Mouse (Mus musculus): ENCODE data around the gene Crcp. TPM values are rescaled to one million over a fixed set of nuclear protein-coding genes. Genes with fewer than 3 reads are reported as not detected.

Crcp gene
- total and polyA plus RNA-seq, 3 experiments: 12.4 to 86.2 (median 45.0) TPM

DNA sequence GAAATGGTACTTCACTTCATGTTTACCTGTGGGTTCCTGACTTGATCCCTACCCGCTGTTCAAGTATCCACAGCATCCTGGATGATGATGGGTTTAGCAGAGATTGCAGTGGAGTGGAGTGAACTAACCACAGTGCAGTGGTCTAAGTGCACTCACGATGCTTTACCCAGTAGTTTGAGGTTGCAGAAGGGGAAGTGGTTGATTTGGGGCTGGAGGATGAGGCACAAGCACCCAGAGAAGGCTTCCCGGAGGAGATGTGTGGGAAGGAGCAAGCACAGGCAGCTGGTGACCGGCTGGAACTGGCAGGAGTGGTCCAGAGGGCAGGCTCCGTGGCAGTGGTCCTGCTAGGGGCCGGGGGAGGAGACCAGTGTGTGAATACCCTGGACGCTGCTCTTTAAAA, 60.1 kb downstream of the Crcp start:
- peaks cover 11% of the 10 kb centered on the region for H3K27me3 ChIP-seq (ENCODE audit: insufficient read depth, low read length)
- DNase-seq (ENCODE audit: low spot score): no peak
- TF ChIP-seq CTCF (IDR thresholded peaks at IDR 0.05; ENCODE audit: low read depth, low read length) (no peak), TAL1 (conservative IDR thresholded peaks at IDR 0.05; ENCODE audit: low read depth, low read length) (no peak), POLR2AphosphoS5 (IDR thresholded peaks at IDR 0.05; ENCODE audit: insufficient replicate concordance, low read depth, low read length) (no peak), GATA1 (IDR thresholded peaks at IDR 0.05; ENCODE audit: borderline replicate concordance, low read length) (no peak), GATA2 (IDR thresholded peaks at IDR 0.05; ENCODE audit: borderline replicate concordance, low read depth, low read length) (no peak)

DNA sequence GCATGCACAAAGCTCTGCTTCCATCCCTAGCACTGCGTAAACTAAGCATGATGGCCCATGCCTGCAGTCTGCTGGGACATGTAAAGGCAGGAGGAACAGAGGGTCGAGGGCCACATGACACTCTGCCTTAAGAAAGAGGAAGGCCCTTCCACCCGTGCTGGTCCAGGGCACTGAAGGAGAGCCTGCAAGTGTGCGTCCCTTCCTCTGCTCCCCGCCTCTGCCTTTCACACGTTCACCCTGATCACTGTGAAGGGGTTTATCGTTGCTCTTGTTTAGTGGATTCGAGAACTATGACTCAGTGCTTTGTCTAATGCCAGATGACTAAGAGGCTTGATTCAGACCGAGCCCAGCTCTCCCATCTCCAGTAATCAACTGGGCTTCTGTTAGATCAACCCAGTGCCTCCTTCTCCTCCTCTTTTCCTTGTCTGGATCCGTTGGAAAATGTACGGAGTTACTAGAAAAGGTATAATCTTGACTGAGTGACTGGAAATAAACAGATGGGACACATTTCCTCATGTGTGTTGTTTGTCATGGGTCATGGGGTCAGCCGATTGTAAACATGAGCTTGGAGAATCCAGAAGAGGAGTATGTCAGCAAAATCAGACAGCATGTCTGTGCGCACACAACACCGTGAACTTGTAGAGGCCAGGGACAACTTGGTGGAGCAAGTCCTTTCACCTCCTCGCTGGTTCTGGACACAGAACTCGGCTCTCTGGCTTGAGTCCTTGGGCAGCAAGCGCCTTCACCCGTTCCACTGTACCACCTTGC, 60.7 kb downstream of the Crcp start:
- ATAC-seq (ENCODE audit: extremely low read depth, insufficient number of reproducible peaks, low FRiP score, poor library complexity, severe bottlenecking) (no peak), DNase-seq (ENCODE audit: low spot score) (no peak)
- Histone ChIP-seq H3K4me1 (ENCODE audit: insufficient read depth, low read depth, low read length) (peaks cover 6% of the 10 kb centered on the region; the same call in 1 of the 2 replicates), H3K36me3 (replicated peaks) (no peaks in the 10 kb centered on the region), H3K27me3 (ENCODE audit: insufficient read depth, low read length) (peaks cover 11% of the 10 kb centered on the region), H3K4me3 (ENCODE audit: low read depth, low read length) (no peak overlapping the region), H3K9me3 (replicated peaks) (no peaks in the 10 kb centered on the region)
- TF ChIP-seq GATA1 (IDR thresholded peaks at IDR 0.05; ENCODE audit: borderline replicate concordance, low read length) (no peak), CTCF (IDR thresholded peaks at IDR 0.05; ENCODE audit: low read depth, low read length) (no peak), GATA2 (IDR thresholded peaks at IDR 0.05; ENCODE audit: borderline replicate concordance, low read depth, low read length) (no peak), POLR2AphosphoS5 (IDR thresholded peaks at IDR 0.05; ENCODE audit: insufficient replicate concordance, low read depth, low read length) (no peak), TAL1 (conservative IDR thresholded peaks at IDR 0.05; ENCODE audit: low read depth, low read length) (no peak)

More for the DNA sequence above, 60.1 kb downstream of the Crcp start:
- Histone ChIP-seq H3K4me1 (ENCODE audit: insufficient read depth, low read depth, low read length) (peaks cover 6% of the 10 kb centered on the region; the same call in 1 of the 2 replicates), H3K36me3 (replicated peaks) (no peaks in the 10 kb centered on the region), H3K4me3 (ENCODE audit: low read depth, low read length) (no peak overlapping the region), H3K9me3 (replicated peaks) (no peaks in the 10 kb centered on the region)
- no peak for ATAC-seq (ENCODE audit: extremely low read depth, insufficient number of reproducible peaks, low FRiP score, poor library complexity, severe bottlenecking)

- peaks cover 16% of the 10 kb centered on the region for H3K27me3 ChIP-seq (ENCODE audit: insufficient read depth, low read length)
- ATAC-seq (ENCODE audit: extremely low read depth, insufficient number of reproducible peaks, low FRiP score, poor library complexity, severe bottlenecking): no peak
- DNase-seq (ENCODE audit: low spot score): no peak
- TF ChIP-seq POLR2AphosphoS5 (IDR thresholded peaks at IDR 0.05; ENCODE audit: insufficient replicate concordance, low read depth, low read length) (no peak), TAL1 (conservative IDR thresholded peaks at IDR 0.05; ENCODE audit: low read depth, low read length) (no peak), GATA1 (IDR thresholded peaks at IDR 0.05; ENCODE audit: borderline replicate concordance, low read length) (no peak), CTCF (IDR thresholded peaks at IDR 0.05; ENCODE audit: low read depth, low read length) (no peak), GATA2 (IDR thresholded peaks at IDR 0.05; ENCODE audit: borderline replicate concordance, low read depth, low read length) (no peak)
- H3K36me3 ChIP-seq (replicated peaks): no peaks in the 10 kb centered on the region
- no peaks in the 10 kb centered on the region for H3K4me1 ChIP-seq (ENCODE audit: insufficient read depth, low read depth, low read length)
- H3K4me3 ChIP-seq (ENCODE audit: low read depth, low read length): no peak overlapping the region
- H3K9me3 ChIP-seq (replicated peaks): peaks cover 3% of the 10 kb centered on the region; the same call in 1 of the 2 replicates
Measured at GRCm38 (mm10) chr5:130096754-130097153, 67.7 kb downstream of the Crcp start.

- Histone ChIP-seq H3K4me1 (ENCODE audit: insufficient read depth, low read depth, low read length) (no peaks in the 10 kb centered on the region), H3K9me3 (replicated peaks) (peaks cover 3% of the 10 kb centered on the region; the same call in 1 of the 2 replicates), H3K4me3 (ENCODE audit: low read depth, low read length) (no peak overlapping the region), H3K27me3 (ENCODE audit: insufficient read depth, low read length) (peaks cover 18% of the 10 kb centered on the region), H3K36me3 (replicated peaks) (no peaks in the 10 kb centered on the region)
- no peak for DNase-seq (ENCODE audit: low spot score)
- TF ChIP-seq GATA1 (IDR thresholded peaks at IDR 0.05; ENCODE audit: borderline replicate concordance, low read length) (no peak), POLR2AphosphoS5 (IDR thresholded peaks at IDR 0.05; ENCODE audit: insufficient replicate concordance, low read depth, low read length) (no peak), TAL1 (conservative IDR thresholded peaks at IDR 0.05; ENCODE audit: low read depth, low read length) (no peak), CTCF (IDR thresholded peaks at IDR 0.05; ENCODE audit: low read depth, low read length) (no peak), GATA2 (IDR thresholded peaks at IDR 0.05; ENCODE audit: borderline replicate concordance, low read depth, low read length) (no peak)
- no peak for ATAC-seq (ENCODE audit: extremely low read depth, insufficient number of reproducible peaks, low FRiP score, poor library complexity, severe bottlenecking)
Measured at GRCm38 (mm10) chr5:130097837-130098236, 68.7 kb downstream of the Crcp start.

GRCm38 (mm10) chr5:130101724-130102123, 72.6 kb downstream of the Crcp start:
- TF ChIP-seq TAL1 (conservative IDR thresholded peaks at IDR 0.05; ENCODE audit: low read depth, low read length) (no peak), CTCF (IDR thresholded peaks at IDR 0.05; ENCODE audit: low read depth, low read length) (no peak), GATA2 (IDR thresholded peaks at IDR 0.05; ENCODE audit: borderline replicate concordance, low read depth, low read length) (no peak), POLR2AphosphoS5 (IDR thresholded peaks at IDR 0.05; ENCODE audit: insufficient replicate concordance, low read depth, low read length) (no peak), GATA1 (IDR thresholded peaks at IDR 0.05; ENCODE audit: borderline replicate concordance, low read length) (no peak)
- Histone ChIP-seq H3K4me3 (ENCODE audit: low read depth, low read length) (no peak overlapping the region), H3K9me3 (replicated peaks) (peaks cover 3% of the 10 kb centered on the region; the same call in 1 of the 2 replicates), H3K36me3 (replicated peaks) (no peaks in the 10 kb centered on the region), H3K27me3 (ENCODE audit: insufficient read depth, low read length) (peaks cover 18% of the 10 kb centered on the region), H3K4me1 (ENCODE audit: insufficient read depth, low read depth, low read length) (no peaks in the 10 kb centered on the region)
- no peak for DNase-seq (ENCODE audit: low spot score)
- no peak for ATAC-seq (ENCODE audit: extremely low read depth, insufficient number of reproducible peaks, low FRiP score, poor library complexity, severe bottlenecking)

DNA sequence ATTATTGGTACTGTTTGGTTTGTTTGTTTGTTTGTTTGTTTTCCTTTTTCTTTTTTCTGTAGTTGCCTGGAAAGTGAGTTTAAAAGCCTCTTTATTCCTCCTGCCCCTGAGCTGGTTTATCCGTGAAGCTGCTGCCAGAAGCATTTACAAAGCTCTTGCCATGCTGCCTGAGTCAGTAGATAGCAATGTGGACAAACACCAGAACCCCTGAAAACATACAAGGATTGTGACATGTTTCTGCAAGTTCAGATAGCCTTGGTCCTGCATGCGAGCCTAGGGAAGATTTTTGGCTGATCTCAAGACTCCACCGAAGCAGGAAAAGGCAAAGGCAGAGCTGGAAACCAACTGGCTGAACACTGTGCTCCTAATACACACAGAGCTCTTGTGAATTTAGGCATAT, 80.3 kb downstream of the Crcp start:
- H3K36me3 ChIP-seq (replicated peaks): no peaks in the 10 kb centered on the region
- no peaks in the 10 kb centered on the region for H3K9me3 ChIP-seq (replicated peaks)
- TF ChIP-seq POLR2AphosphoS5 (IDR thresholded peaks at IDR 0.05; ENCODE audit: insufficient replicate concordance, low read depth, low read length) (no peak), CTCF (IDR thresholded peaks at IDR 0.05; ENCODE audit: low read depth, low read length) (no peak), GATA1 (IDR thresholded peaks at IDR 0.05; ENCODE audit: borderline replicate concordance, low read length) (no peak), TAL1 (conservative IDR thresholded peaks at IDR 0.05; ENCODE audit: low read depth, low read length) (no peak)
- no peak for ATAC-seq (ENCODE audit: extremely low read depth, insufficient number of reproducible peaks, low FRiP score, poor library complexity, severe bottlenecking)
- H3K4me1 ChIP-seq (ENCODE audit: insufficient read depth, low read depth, low read length): no peaks in the 10 kb centered on the region
- no peak for DNase-seq (ENCODE audit: low spot score)
- H3K27me3 ChIP-seq (ENCODE audit: insufficient read depth, low read length): peaks cover 10% of the 10 kb centered on the region
- no peak overlapping the region for H3K4me3 ChIP-seq (ENCODE audit: low read depth, low read length)

Other genes starting within 250 kb of the Crcp start
- 21.0 and 25.1 TPM in 2 replicates for gene Psph, start 241.8 kb upstream of the Crcp start, total RNA-seq (2014; fragmentation: Nextera tagmentation)
- gene Psph, start 241.8 kb upstream of the Crcp start, total RNA-seq (2017): 17.9 and 22.2 TPM in 2 replicates
- 14.5 and 47.5 TPM in 2 replicates for gene Psph, start 241.8 kb upstream of the Crcp start, polyA plus RNA-seq (2012)
- gene Sumf2, start 182.3 kb upstream of the Crcp start, total RNA-seq (2014; fragmentation: Nextera tagmentation): 9.6 and 12.7 TPM in 2 replicates
- 15.7 and 20.9 TPM in 2 replicates for gene Sumf2, start 182.3 kb upstream of the Crcp start, total RNA-seq (2017)
- 23.5 and 25.0 TPM in 2 replicates for gene Sumf2, start 182.3 kb upstream of the Crcp start, polyA plus RNA-seq (2012)
- 69.4 and 78.3 TPM in 2 replicates for gene Chchd2, start 141.8 kb upstream of the Crcp start, total RNA-seq (2014; fragmentation: Nextera tagmentation)
- gene Chchd2, start 141.8 kb upstream of the Crcp start, total RNA-seq (2017): 342 and 377 TPM in 2 replicates
- 586 and 747 TPM in 2 replicates for gene Chchd2, start 141.8 kb upstream of the Crcp start, polyA plus RNA-seq (2012)
- 5.2 and 6.9 TPM in 2 replicates for gene Zbed5, start 133.6 kb upstream of the Crcp start, total RNA-seq (2014; fragmentation: Nextera tagmentation)
- 0.99 and 1.4 TPM in 2 replicates for gene Zbed5, start 133.6 kb upstream of the Crcp start, total RNA-seq (2017)
- gene Zbed5, start 133.6 kb upstream of the Crcp start, polyA plus RNA-seq (2012): 0.67 and 1.3 TPM in 2 replicates
- gene Phkg1, start 130.7 kb upstream of the Crcp start, total RNA-seq (2014; fragmentation: Nextera tagmentation): not detected in 2 replicates
- gene Phkg1, start 130.7 kb upstream of the Crcp start, total RNA-seq (2017): 0.33 and 0.46 TPM in 2 replicates
- gene Phkg1, start 130.7 kb upstream of the Crcp start, polyA plus RNA-seq (2012): 0.03 TPM in 1 of 2 replicates, not detected in the other
- 4.0 and 11.2 TPM in 2 replicates for gene Nupr1l, start 120.8 kb upstream of the Crcp start, total RNA-seq (2014; fragmentation: Nextera tagmentation)
- 4.0 and 8.7 TPM in 2 replicates for gene Nupr1l, start 120.8 kb upstream of the Crcp start, total RNA-seq (2017)
- gene Nupr1l, start 120.8 kb upstream of the Crcp start, polyA plus RNA-seq (2012): 1.2 TPM in 2 replicates
- gene Vkorc1l1, start 87.3 kb upstream of the Crcp start, total RNA-seq (2014; fragmentation: Nextera tagmentation): 122 and 152 TPM in 2 replicates
- gene Vkorc1l1, start 87.3 kb upstream of the Crcp start, total RNA-seq (2017): 76.7 and 90.2 TPM in 2 replicates
- 21.6 and 24.1 TPM in 2 replicates for gene Vkorc1l1, start 87.3 kb upstream of the Crcp start, polyA plus RNA-seq (2012)
- 53.6 and 54.1 TPM in 2 replicates for gene Gusb, start 26.2 kb upstream of the Crcp start, total RNA-seq (2014; fragmentation: Nextera tagmentation)
- gene Gusb, start 26.2 kb upstream of the Crcp start, total RNA-seq (2017): 68.0 and 74.6 TPM in 2 replicates
- gene Gusb, start 26.2 kb upstream of the Crcp start, polyA plus RNA-seq (2012): 19.5 and 21.9 TPM in 2 replicates
- 32.8 and 48.6 TPM in 2 replicates for gene Asl, start within 50 bp of the Crcp start, total RNA-seq (2014; fragmentation: Nextera tagmentation)
- gene Asl, start within 50 bp of the Crcp start, total RNA-seq (2017): 29.4 and 34.2 TPM in 2 replicates
- gene Asl, start within 50 bp of the Crcp start, polyA plus RNA-seq (2012): 22.6 and 23.9 TPM in 2 replicates
- not detected in 2 replicates for gene Tpst1, start 44.0 kb downstream of the Crcp start, total RNA-seq (2014; fragmentation: Nextera tagmentation)
- 0.22 and 0.58 TPM in 2 replicates for gene Tpst1, start 44.0 kb downstream of the Crcp start, total RNA-seq (2017)
- gene Tpst1, start 44.0 kb downstream of the Crcp start, polyA plus RNA-seq (2012): not detected in 2 replicates
- gene Kctd7, start 115.6 kb downstream of the Crcp start, total RNA-seq (2014; fragmentation: Nextera tagmentation): 5.0 and 6.9 TPM in 2 replicates
- 10.2 and 10.3 TPM in 2 replicates for gene Kctd7, start 115.6 kb downstream of the Crcp start, total RNA-seq (2017)
- gene Kctd7, start 115.6 kb downstream of the Crcp start, polyA plus RNA-seq (2012): 7.8 and 10.3 TPM in 2 replicates
- 44.0 and 48.2 TPM in 2 replicates for gene Rabgef1, start 142.5 kb downstream of the Crcp start, total RNA-seq (2014; fragmentation: Nextera tagmentation)
- gene Rabgef1, start 142.5 kb downstream of the Crcp start, total RNA-seq (2017): 52.9 and 80.4 TPM in 2 replicates
- 18.5 and 23.4 TPM in 2 replicates for gene Rabgef1, start 142.5 kb downstream of the Crcp start, polyA plus RNA-seq (2012)
- gene Tmem248, start 187.8 kb downstream of the Crcp start, total RNA-seq (2014; fragmentation: Nextera tagmentation): 62.4 and 63.5 TPM in 2 replicates
- gene Tmem248, start 187.8 kb downstream of the Crcp start, total RNA-seq (2017): 39.4 and 40.6 TPM in 2 replicates
- gene Tmem248, start 187.8 kb downstream of the Crcp start, polyA plus RNA-seq (2012): 27.3 and 34.6 TPM in 2 replicates
- gene Sbds, start 226.2 kb downstream of the Crcp start, total RNA-seq (2014; fragmentation: Nextera tagmentation): 112 and 123 TPM in 2 replicates
- gene Sbds, start 226.2 kb downstream of the Crcp start, total RNA-seq (2017): 76.1 and 91.8 TPM in 2 replicates
- 18.9 and 28.1 TPM in 2 replicates for gene Sbds, start 226.2 kb downstream of the Crcp start, polyA plus RNA-seq (2012)
- gene Tyw1, start 226.3 kb downstream of the Crcp start, total RNA-seq (2014; fragmentation: Nextera tagmentation): 27.2 and 29.0 TPM in 2 replicates
- 26.3 and 26.7 TPM in 2 replicates for gene Tyw1, start 226.3 kb downstream of the Crcp start, total RNA-seq (2017)
- gene Tyw1, start 226.3 kb downstream of the Crcp start, polyA plus RNA-seq (2012): 6.5 and 6.7 TPM in 2 replicates

Data from G1E (cell line).